Mouse (Mus musculus): ENCODE measurements around the gene Tead2.
A peak's percentile ranks its signal among the peaks of the same experiment; 100 is the strongest.

Gene Tead2

GRCm38 (mm10) chr7:45257063-45257840, 41.7 kb downstream of the Tead2 start:
- DNase-seq (ENCODE audit: low read depth, low spot score) = no peak

- DNase-seq (ENCODE audit: low read depth, low spot score) = no peak
These were observed 43.7 kb downstream of the Tead2 start for GRCm38 (mm10) chr7:45259281-45259680.

- no peak for DNase-seq (ENCODE audit: low read depth, low spot score)
These were observed 46.7 kb downstream of the Tead2 start for GRCm38 (mm10) chr7:45262266-45262665.

- no peak for DNase-seq (ENCODE audit: low read depth, low spot score)
These were observed 47.6 kb downstream of the Tead2 start for GRCm38 (mm10) chr7:45263006-45263607.

GRCm38 (mm10) chr7:45264348-45264747, 48.8 kb downstream of the Tead2 start:
- no peak for DNase-seq (ENCODE audit: low read depth, low spot score)

GRCm38 (mm10) chr7:45265518-45265917, 50.0 kb downstream of the Tead2 start:
- DNase-seq (ENCODE audit: low read depth, low spot score) = no peak

GRCm38 (mm10) chr7:45272786-45273412, 57.3 kb downstream of the Tead2 start:
- DNase-seq (ENCODE audit: low read depth, low spot score) = peak; percentile 6

- DNase-seq (ENCODE audit: low read depth, low spot score) = no peak
These were observed 58.1 kb downstream of the Tead2 start for GRCm38 (mm10) chr7:45273672-45274071.

GRCm38 (mm10) chr7:45277136-45277760, 61.7 kb downstream of the Tead2 start, which contains the start of gene Slc6a21:
Slc6a21 (plus strand) TSS chr7:45277513.
- DNase-seq (ENCODE audit: low read depth, low spot score) = peak; percentile 54

Data from mesoderm, embryonic 11.5 days (tissue).